Comparison of ENCODE assay signal across 18 mouse cellular contexts in the genomic region with DNA sequence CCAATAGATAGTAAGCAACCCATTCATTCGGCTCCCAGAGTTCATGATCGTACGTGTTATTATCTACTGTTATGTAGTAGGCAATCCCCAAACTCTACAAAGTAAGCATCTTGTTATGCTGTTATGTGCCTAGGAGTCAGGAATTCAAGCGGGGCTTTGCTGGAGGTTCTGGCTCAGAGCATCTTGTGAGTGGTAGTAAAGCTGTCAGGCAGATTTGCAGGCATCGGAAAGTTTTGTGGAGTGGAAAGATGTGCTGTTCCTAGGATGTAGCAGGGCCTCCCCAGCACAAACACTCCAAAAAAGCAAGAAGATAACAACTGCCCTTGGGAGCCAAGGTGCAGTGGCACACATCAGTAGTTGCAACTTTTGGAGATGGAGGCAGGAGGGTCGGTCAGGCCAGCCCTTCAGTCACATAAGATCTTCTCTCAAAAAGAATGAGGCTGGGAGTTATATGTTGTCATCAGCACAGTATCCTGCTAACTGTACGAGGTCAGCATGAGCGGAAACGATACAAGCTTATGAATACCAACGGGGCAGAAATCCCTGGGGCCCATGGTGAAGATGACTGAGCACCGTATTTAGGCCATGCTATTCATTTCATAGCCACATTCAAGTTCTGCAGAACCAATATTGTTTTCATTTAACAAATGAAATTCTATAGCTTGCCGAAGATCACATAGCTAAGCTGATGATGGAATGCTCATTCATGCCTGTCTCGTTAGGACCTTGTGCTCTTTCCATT.
"Had no signal": no experiment of that assay in that cellular context is flagged by ENCODE, and none has a peak within 500 bp of the region (broad histone marks: within the 10 kb centered on the region; RNA-seq: fewer than 3 reads in every experiment).

No protein-coding gene starts in this region.

- H3K4me3 ChIP-seq: midbrain, embryonic 10.5 days; midbrain, embryonic 13.5 days; myocyte; neural tube, embryonic 13.5 days; neural tube, embryonic 15.5 days had no signal

- H3K4me2 ChIP-seq: lung, embryonic 14.5 days; midbrain, embryonic 13.5 days; neural tube, embryonic 13.5 days; neural tube, embryonic 15.5 days had no signal

- ATAC-seq: midbrain, embryonic 13.5 days; midbrain, embryonic 16.5 days had no signal

- H3K9ac ChIP-seq: lung, embryonic 14.5 days; midbrain, embryonic 13.5 days; neural tube, embryonic 13.5 days; neural tube, embryonic 15.5 days had no signal

- H3K27me3 ChIP-seq: midbrain, embryonic 13.5 days; neural tube, embryonic 13.5 days; neural tube, embryonic 15.5 days had no signal

- DNase-seq: lung, adult 18-20 months; lung, embryonic 14.5 days; lung, postnatal 10 days; lung, postnatal 4 days; retina, postnatal 1 day; right cerebral cortex, adult 18-20 months; right cerebral cortex, postnatal 25 days; right cerebral cortex, postnatal 4 days; spleen, adult 18-20 months; thymus, adult 18-20 months; thymus, postnatal 14 days; thymus, postnatal 36 days had no signal

- H3K9me3 ChIP-seq: midbrain, embryonic 10.5 days; midbrain, embryonic 13.5 days; neural tube, embryonic 13.5 days; neural tube, embryonic 15.5 days had no signal

- H3K27ac ChIP-seq: midbrain, embryonic 10.5 days; midbrain, embryonic 13.5 days; neural tube, embryonic 13.5 days; neural tube, embryonic 15.5 days had no signal
